Mouse (Mus musculus) liver, adult 10 weeks (tissue): ENCODE results near the gene Lce3a. TPM values are rescaled to one million over a fixed set of nuclear protein-coding genes. Genes with fewer than 3 reads are reported as not detected.

Source experiments
- polyA plus RNA-seq: library from polyadenylated mRNA; stranded (reverse); fragments of 350-450 nt; fragmentation: Illumina TruSeq; extraction: RNeasy Lipid Tissue Mini Kit (QIAGEN cat#74804); gene quantifications from one replicate; pipeline ENCODE4 v1.2.3, GENCODE M21; 2014; ENCODE audit warnings: low read depth, low replicate concordance

Lce3a gene
- not detected for polyA plus RNA-seq

GRCm38 (mm10) chr3:92926130-92926529 lies at the start of gene Lce3a:
Lce3a (minus strand) TSS chr3:92926230.

GRCm38 (mm10) chr3:92966761-92967160 lies 40.7 kb upstream of the Lce3a start, which contains the start of gene Lce3e:
Lce3e (plus strand) TSS chr3:92967061.

GRCm38 (mm10) chr3:92957090-92957489 lies 31.1 kb upstream of the Lce3a start, which contains the start of gene Lce3d:
Lce3d (plus strand) TSS chr3:92957390.

GRCm38 (mm10) chr3:92944186-92944585 lies 18.2 kb upstream of the Lce3a start, which contains the start of gene Lce3c:
Lce3c (plus strand) TSS chr3:92944486.

GRCm38 (mm10) chr3:92932679-92933078 lies 6.6 kb upstream of the Lce3a start, which contains the start of gene Lce3b:
Lce3b (plus strand) TSS chr3:92932979.

Other genes starting within 250 kb of the Lce3a start
- gene Lce1c, start 247.0 kb downstream of the Lce3a start, polyA plus RNA-seq, result not detected
- gene Lce1d, start 239.0 kb downstream of the Lce3a start, polyA plus RNA-seq, result not detected
- not detected for gene Lce1e, start 217.2 kb downstream of the Lce3a start, polyA plus RNA-seq
- gene Lce1f, start 205.9 kb downstream of the Lce3a start, polyA plus RNA-seq, result not detected
- gene Gm38119, start 187.1 kb downstream of the Lce3a start, polyA plus RNA-seq, result not detected
- not detected for gene Lce1g, start 173.9 kb downstream of the Lce3a start, polyA plus RNA-seq
- gene Lce1h, start 161.2 kb downstream of the Lce3a start, polyA plus RNA-seq, result not detected
- not detected for gene Lce1i, start 147.3 kb downstream of the Lce3a start, polyA plus RNA-seq
- not detected for gene Lce1j, start 135.7 kb downstream of the Lce3a start, polyA plus RNA-seq
- not detected for gene Lce1k, start 118.3 kb downstream of the Lce3a start, polyA plus RNA-seq
- not detected for gene Kprp, start 99.0 kb downstream of the Lce3a start, polyA plus RNA-seq
- gene Lce1l, start 74.9 kb downstream of the Lce3a start, polyA plus RNA-seq, result not detected
- not detected for gene 2310050C09Rik, start 56.0 kb downstream of the Lce3a start, polyA plus RNA-seq
- gene Lce3b, start 6.7 kb upstream of the Lce3a start, polyA plus RNA-seq, result not detected
- gene Lce3c, start 18.3 kb upstream of the Lce3a start, polyA plus RNA-seq, result not detected
- not detected for gene Lce3d, start 31.2 kb upstream of the Lce3a start, polyA plus RNA-seq
- not detected for gene Lce3e, start 40.8 kb upstream of the Lce3a start, polyA plus RNA-seq
- not detected for gene Lce3f, start 66.0 kb upstream of the Lce3a start, polyA plus RNA-seq
- gene Crct1, start 89.5 kb upstream of the Lce3a start, polyA plus RNA-seq, result not detected
- gene Lce1m, start 92.8 kb upstream of the Lce3a start, polyA plus RNA-seq, result not detected
- not detected for gene Gm4858, start 142.6 kb upstream of the Lce3a start, polyA plus RNA-seq
- not detected for gene Crnn, start 218.6 kb upstream of the Lce3a start, polyA plus RNA-seq